ENCODE assay signal across 9 mouse cellular contexts in genomic region chr19:33101093-33102007, GRCm38 (mm10).
DNase-seq lines count a peak whose midpoint lies in the region; ATAC-seq lines count a peak whose summit lies in the region.
"Had no signal": no experiment of that assay in that cellular context is flagged by ENCODE, and none has a peak within 500 bp of the region (broad histone marks: within the 10 kb centered on the region; RNA-seq: fewer than 3 reads in every experiment).

No protein-coding gene starts in this region.

- peak overlapping the region; percentile 20 for H3K4me3 ChIP-seq in liver, embryonic 12.5 days
- H3K4me3 ChIP-seq in limb, embryonic 10.5 days = no peak overlapping the region
- no peak overlapping the region for H3K4me3 ChIP-seq in intestine, embryonic 15.5 days (replicated peaks)
- H3K4me3 ChIP-seq: heart, embryonic 13.5 days had no signal

- 6% methylated on average over 13 of the region's 13 CpGs for WGBS in liver, embryonic 12.5 days (ENCODE audit: insufficient replicate concordance)
- 70% methylated on average over 13 of the region's 13 CpGs for WGBS in limb, embryonic 10.5 days
- WGBS in intestine, embryonic 15.5 days = 70% methylated on average over 13 of the region's 13 CpGs

- H3K36me3 ChIP-seq in liver, embryonic 12.5 days = no peaks in the 10 kb centered on the region
- H3K36me3 ChIP-seq in limb, embryonic 10.5 days = no peaks in the 10 kb centered on the region
- no peaks in the 10 kb centered on the region for H3K36me3 ChIP-seq in intestine, embryonic 15.5 days
- H3K36me3 ChIP-seq: heart, embryonic 13.5 days had no signal

- DNase-seq in kidney, adult 9 months = peak; percentile 38
- no peak for DNase-seq in kidney, postnatal 14 days
- peak; percentile 17 for DNase-seq in Muller cell, postnatal 12 days (ENCODE audit: inconsistent ontology term)
- DNase-seq in spleen, adult 18-20 months = peak; percentile 42 to 54
- no peak for DNase-seq in limb, embryonic 10.5 days (ENCODE audit: low spot score)
- no peak for DNase-seq in left cerebral cortex, postnatal 10 days (ENCODE audit: extremely low spot score in 1 of 2, low spot score in 2 of 2)

- H3K9ac ChIP-seq in liver, embryonic 12.5 days = no peak overlapping the region
- no peak overlapping the region for H3K9ac ChIP-seq in intestine, embryonic 15.5 days
- H3K9ac ChIP-seq: heart, embryonic 13.5 days had no signal

- intact Hi-C loops in left cerebral cortex, postnatal 10 days (cut with DNase I) = loop anchor here (5.0 kb wide), 1 partner anchor 121 kb away; no protein-coding TSS in a partner anchor

- H3K4me2 ChIP-seq in liver, embryonic 12.5 days = peak overlapping the region; percentile 57
- no peak overlapping the region for H3K4me2 ChIP-seq in intestine, embryonic 15.5 days (replicated peaks)
- H3K4me2 ChIP-seq: heart, embryonic 13.5 days had no signal

- no peaks in the 10 kb centered on the region for H3K9me3 ChIP-seq in liver, embryonic 12.5 days (replicated peaks)
- no peaks in the 10 kb centered on the region for H3K9me3 ChIP-seq in limb, embryonic 10.5 days (replicated peaks)
- H3K9me3 ChIP-seq in intestine, embryonic 15.5 days = no peaks in the 10 kb centered on the region
- H3K9me3 ChIP-seq: heart, embryonic 13.5 days had no signal

- peak; percentile 64 for ATAC-seq in liver, embryonic 12.5 days
- ATAC-seq in intestine, embryonic 15.5 days = no peak

- H3K27me3 ChIP-seq in liver, embryonic 12.5 days (replicated peaks) = no peaks in the 10 kb centered on the region
- no peaks in the 10 kb centered on the region for H3K27me3 ChIP-seq in limb, embryonic 10.5 days (ENCODE audit: low read depth, poor library complexity, severe bottlenecking)
- no peaks in the 10 kb centered on the region for H3K27me3 ChIP-seq in intestine, embryonic 15.5 days (replicated peaks)
- H3K27me3 ChIP-seq: heart, embryonic 13.5 days had no signal

- H3K4me1 ChIP-seq in liver, embryonic 12.5 days = peaks cover 38% of the 10 kb centered on the region
- H3K4me1 ChIP-seq in limb, embryonic 10.5 days = peaks cover 37% of the 10 kb centered on the region
- peaks cover 5% of the 10 kb centered on the region; the same call in 1 of the 2 replicates for H3K4me1 ChIP-seq in intestine, embryonic 15.5 days (replicated peaks)

- H3K27ac ChIP-seq in liver, embryonic 12.5 days = peak overlapping the region; percentile 72
- H3K27ac ChIP-seq in limb, embryonic 10.5 days = no peak overlapping the region
- H3K27ac ChIP-seq in intestine, embryonic 15.5 days = no peak overlapping the region
- H3K27ac ChIP-seq: heart, embryonic 13.5 days had no signal

Comparison
In these comparisons a context has a peak if more than half of its experiments do, and no peak if none do; other contexts are left out.
1. DNase-seq: peak in kidney, adult 9 months (single experiment), Muller cell, postnatal 12 days (single experiment) and spleen, adult 18-20 months (2 of 2); none in kidney, postnatal 14 days (single experiment), limb, embryonic 10.5 days (single experiment) and left cerebral cortex, postnatal 10 days (0 of 2).